Mouse (Mus musculus) right cerebral cortex, adult 2 months (tissue): ENCODE results near the gene Prr3.
"Not testable (repeated sequence)": the region's sequence is repeated elsewhere in the genome, so short reads cannot be mapped to it uniquely, and the experiment has no call there.

ENCODE experiments used
- DNase-seq, 2 experiments: peaks; one replicate each; pipeline ENCODE4 v3.0.0; 2021 to 2022; ENCODE audit warnings: low spot score in 2 of 2

The Prr3 gene

DNA sequence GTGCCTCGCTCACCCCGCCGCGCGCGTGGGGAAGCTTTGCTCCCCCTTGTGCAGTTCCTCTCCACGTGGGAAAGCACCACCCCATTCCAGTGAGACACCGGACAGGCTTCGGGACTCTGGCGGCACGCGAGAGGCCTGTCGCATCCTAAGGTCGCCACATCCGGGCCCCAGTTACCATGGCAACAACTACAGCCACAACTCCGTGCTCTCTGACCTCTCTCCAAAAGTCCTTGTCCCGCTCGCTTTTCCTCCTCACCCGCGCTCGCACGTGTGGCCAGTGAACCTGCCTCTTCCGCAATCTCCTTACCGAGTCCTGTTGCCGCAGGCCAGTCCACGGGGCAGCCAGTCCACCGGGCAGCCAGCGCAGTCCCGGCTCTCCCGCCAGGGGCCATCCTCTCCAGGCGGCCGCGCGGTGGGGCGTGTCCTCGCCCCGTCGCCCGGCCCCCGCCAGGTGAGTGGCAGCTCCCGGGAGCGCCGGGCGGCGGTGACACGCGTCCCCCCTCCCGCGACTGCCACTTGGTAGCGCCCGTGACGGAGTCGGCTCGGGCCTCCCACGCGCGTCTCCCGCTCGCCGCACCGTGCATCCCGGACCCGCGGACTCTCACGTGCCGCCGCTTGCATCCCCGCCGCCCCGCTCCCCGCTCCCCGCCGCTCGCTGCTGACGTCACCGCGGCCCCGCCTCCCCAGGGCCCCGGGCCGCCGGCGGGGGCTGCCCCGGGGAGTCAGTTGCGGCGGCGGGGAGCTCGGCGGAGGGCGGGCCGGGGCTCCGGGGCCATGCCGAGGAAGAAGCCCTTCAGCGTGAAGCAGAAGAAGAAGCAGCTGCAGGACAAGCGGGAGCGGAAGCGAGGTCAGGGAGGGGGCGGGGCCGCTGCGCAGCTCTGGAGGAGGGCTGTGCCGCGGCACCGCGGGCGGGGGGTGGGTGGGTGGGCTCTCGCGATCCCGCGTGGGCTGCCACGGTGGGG is at the start of gene Prr3, which contains the start of gene Gnl1:
Prr3 (minus strand) TSS at position 836 of the 962 bp plus-strand sequence.
Gnl1 (plus strand) TSS at position 451 of the 962 bp plus-strand sequence.
- peak; percentile 90 to 96 for DNase-seq

DNA sequence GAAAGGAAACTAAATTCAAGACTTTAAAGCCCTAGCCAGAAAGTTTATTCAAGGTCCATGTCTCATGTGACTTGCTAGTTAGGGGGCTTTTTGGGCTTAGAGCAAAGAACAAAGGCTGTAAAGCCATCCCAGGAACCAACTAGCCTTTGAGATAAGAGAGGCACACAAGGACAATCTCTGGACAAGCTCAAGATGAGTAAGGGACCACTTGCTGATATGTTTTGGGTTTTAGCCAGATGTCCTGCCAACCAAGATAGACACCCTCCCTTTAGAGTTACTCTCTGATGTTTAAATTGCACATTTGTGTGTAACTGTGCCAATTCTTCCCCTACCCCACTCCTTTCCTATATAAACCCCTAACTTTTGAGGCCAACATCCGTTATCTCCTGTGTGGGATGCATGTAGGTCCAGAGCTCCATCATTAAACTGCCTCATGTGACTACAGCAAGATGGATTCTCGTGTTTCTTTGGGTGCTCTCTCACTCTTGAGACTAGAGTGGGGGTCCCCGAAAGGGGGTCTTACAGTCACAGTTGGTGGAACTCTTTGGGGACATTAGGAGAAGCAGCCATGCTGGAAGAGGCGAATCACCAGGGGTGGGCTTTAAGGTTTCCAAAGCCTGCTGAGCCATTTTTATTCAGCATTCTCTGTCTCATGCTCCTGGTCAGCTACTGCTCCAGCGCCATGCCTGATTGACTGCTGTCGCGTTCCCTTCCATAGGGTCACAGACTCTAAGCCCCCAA is 49.0 kb upstream of the Prr3 start:
- DNase-seq = no peak

DNA sequence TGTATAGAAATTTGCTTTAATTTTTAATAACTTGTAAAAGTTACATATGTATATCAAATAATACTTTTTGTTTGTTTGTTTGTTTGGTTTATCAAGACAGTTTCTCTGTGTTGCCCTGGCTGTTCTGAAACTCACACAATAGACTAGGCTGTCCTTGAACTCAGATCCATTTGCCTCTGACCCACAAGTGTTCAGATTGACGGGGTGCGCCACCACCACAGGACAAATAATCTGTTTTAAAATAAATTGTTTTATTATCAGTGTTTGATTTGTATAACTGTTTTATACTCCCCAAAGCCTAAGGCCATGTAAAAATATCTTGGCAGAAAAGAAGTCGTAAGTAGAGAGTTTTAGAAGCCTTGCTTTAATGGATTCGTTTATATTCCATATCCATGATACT is 47.6 kb upstream of the Prr3 start:
- DNase-seq = no peak

DNA sequence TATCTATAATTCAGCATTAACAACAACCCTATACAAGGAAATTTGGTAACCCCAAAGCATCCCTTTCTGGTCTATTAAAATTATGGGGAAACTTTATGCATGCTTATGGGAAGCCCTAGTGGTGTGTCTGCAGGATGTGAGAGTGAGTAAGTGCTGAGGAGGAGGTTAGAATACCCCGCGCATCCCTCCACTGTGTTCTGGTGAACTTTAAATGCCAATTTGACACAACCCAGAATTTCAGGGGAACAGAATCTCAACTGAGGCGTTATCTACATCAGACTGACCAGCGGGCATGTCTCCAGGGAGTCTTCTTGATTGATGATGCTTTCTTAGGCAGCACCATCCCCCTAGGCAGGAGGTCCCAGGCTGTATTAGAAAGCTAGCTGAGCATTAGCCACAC is 45.9 kb upstream of the Prr3 start:
- DNase-seq = no peak

DNA sequence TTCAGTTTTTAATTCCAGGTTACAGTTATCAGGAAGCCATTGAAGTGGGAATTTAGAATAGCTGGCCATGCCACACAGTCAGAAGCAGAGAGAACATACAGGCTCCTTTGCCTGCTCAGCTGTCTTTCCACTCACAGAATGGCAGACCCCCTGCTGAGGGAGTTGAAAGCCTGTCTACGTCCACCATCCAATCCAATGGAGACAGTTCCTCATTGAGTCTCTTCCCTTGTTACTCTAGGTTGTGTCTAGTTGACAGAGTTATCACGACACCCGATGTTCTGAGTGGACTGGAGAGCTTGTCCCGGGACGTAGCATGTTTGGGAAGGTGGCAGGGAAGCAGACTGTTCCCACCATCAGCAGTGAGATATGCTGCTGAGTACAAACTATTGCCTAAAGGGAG is 45.2 kb upstream of the Prr3 start:
- DNase-seq = no peak

DNA sequence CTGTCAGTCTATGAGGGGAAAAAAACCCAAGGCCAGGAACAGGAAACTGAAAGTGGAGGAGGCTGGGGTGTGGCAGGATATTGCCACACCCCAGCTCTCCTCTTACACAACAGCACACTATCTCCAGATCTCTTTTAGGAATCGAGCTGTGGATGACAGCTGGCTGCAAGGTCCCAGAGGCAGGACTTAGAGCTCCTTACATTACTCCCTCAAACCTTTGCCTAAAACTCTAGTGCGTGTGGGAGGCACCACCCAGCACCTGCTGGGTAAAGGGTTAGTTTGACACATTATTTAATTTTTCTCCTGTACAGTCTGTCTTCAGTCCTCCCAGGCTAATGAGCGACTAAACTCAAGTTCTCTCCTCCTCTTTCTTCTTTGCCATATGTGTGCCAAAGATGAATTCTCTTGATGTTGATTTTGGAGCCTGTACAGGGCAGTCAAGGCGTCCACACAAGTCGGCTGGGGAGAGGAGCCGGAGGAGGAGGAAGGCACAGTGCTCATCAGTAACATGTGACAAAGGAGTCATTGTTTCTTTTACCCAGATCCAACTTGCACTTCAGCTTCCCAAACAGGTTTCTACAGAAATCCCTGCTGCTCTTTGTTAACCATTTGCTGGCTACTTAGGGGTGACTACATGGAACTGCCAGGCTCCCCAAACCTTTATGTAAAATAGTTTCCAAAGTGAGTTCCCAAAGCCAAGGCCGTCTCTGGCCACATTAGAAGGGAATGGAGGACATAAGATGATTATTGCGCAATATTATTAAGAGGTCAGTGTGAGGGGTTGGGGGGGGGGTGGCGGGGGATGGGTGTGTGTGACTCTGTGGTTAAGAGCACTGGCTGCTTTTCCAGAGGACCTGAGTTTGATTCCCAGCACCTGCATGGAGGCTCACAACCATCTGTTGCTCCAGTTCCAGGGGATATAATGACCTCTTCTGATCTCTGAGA is 43.9 kb upstream of the Prr3 start:
- DNase-seq = peak in 1 of 2 experiments; percentile 35

DNA sequence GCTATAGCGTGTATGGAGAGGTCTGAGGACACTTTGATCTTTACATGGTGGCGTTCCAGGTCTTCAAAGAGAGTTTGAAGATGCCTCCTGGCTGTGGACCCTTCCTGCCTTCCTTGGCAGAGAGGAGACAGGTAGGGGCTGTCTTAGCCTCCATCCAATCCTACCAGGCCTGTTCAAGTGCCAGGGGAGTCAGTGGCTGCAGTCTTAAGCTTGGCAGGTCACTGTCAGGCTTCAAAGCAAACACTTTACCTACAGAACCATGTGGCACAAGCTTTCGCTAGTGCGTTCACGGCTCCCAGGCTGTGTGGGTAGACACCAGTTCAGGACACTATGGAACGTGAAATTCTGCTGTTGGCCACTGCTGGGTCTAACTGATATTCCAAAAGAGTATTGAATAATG is 42.9 kb upstream of the Prr3 start:
- no peak for DNase-seq

DNA sequence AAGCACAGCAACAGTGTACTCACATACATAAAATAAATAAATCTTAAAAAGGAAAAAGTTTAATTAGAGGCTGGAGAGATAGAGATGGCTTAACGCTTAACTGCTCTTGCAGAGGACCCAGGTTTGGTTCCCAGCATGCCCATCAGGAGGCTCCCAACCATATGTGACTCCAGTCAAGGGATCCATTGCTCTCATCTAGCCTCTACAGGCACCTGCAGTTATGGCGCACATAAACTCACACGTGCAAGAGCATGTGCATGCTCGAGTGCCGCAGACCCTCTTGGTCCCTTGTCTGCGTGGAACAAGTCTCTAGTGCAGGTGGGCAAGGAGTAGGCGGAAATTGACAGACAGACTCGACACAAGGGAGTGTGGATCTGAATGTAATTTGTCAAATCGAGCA is 42.1 kb upstream of the Prr3 start:
- no peak for DNase-seq

DNA sequence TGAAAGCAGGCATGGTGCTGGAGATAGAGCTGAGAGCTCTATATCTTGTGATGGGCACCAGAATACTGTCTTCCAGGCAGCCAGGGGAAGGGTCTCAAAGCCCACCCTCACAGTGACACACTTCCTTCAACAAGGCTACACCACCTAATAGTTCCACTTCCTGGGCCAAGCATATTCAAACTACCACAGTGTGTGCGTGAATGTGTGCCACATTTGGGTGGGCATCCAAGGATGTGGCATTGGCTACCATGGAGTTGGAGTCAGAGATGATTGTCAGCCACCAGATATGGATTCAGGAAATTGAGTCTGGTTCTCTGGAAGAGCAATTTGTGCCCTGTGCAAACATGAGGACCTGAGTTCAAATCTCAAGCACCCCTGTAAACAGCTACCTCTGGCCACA is 41.3 kb upstream of the Prr3 start:
- no peak for DNase-seq

DNA sequence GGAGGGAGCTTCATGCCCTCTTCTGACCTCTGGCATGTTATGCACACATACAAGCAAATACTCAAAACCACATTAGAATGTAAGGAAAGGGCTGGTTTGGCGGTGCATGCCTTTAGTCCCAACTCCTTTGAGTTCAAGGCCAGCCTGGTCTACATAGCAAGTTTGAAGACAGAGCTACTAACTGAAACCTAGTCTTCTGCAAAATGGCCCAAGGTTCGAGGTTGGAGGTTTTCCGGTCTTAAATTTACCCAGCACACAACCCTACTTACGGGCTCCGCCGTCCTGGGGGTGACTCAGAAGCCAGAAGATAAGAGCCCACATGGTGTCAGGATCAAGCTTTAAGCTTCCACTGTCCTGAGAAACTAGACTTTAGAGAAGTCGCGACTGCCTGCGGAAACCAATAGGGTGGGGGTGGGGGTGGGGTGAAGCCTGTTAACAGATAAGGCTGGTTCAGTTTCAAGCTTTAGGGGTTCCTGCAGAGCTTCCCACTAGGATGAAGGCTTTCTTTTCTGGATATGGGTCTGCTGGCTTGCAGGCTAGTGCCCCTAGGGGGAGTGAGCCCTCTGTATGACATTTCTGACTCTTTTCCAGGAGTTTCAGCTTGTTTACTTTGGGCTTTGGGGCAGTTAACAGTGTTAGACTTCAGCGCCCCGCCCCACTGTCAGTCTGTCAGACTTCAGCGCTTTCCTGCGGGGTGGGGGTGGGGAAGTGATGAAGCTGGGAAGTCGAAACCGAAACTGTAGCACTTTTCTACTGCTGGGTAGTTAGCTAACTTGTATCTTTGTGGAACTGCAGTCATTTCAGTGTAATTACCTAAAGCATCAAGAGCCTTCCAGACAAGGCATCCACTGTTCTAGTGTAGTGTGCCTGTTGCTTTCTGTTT is 40.4 kb upstream of the Prr3 start, which contains the start of gene H2-T24:
H2-T24 (minus strand) TSS at position 370 of the 883 bp plus-strand sequence.
- peak in 1 of 2 experiments; percentile 51 for DNase-seq

DNA sequence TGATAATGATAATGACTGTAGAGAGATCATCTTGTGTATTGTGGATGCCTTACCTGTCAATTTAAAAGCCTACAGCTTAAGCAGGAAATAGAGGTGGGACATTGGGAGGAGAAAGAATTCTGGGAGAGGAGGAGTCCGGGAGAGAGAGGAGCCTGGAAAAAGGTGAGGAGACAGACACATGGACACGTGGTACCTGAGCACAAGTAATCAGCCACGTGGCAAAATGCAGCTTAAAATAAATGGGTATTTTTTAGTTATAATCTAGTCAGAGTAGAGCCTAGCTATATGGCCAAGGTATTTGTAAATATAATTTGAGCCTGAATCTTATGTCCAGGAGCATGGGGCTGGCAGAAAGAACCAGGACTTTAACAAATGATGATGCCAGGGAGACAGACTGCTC is 39.5 kb upstream of the Prr3 start:
- DNase-seq = no peak

DNA sequence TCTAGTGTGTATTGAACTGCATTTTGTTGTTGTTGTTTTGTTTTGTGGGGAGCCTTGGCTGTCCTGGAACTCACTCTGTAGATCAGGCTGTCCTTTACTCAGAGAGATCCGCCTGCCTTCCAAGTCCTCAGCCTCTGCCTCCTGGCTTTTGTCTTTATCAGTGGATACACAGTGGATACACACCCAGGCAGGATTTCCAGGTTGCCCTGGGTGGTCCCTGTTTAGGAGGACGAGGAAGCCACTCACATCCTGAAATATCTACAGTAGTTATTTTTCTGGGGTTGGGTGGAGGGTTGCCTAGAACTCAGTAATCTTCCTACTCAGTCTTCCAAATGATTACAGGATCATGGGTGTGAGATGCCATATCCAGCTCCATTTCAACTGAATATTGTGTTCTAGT is 38.9 kb upstream of the Prr3 start:
- DNase-seq = no peak

DNA sequence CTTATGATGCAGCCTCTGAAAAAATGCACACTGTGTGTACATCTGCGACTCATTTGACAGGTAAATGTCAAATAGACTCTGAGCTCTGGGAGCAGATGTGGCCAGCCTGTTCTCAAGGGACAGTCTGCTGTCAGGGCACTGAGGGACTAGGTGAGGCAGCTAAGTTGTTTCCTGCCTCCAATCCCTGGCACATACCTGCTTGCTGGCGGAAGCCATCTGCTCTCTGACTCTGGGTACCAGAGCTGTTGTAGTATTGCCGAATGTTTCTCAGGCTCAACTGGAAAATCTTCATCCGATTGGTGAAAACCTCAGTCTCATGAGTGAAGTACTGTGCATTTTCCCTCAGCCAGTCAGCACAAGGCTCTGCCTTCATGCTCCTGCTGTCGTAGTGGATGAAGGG is 37.0 kb upstream of the Prr3 start:
- DNase-seq = no peak

DNA sequence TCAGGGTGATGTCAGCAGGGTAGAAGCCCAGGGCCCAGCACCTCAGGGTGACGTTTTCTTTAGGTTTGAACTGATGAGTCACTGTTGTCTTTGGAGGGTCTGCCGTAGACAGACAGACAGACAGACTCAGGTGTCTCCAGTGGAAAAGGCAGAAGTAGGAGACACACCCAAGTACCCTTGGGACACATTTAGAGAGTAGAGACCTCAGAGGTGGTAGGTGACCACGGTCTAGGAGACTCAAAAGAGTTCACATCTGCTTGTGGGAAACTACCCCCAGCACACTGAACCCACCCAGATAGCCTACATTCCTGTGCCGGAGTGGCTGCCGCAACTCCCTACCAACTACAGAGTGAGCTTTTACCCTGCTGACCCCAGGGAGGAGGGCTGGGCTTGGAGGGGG is 34.9 kb upstream of the Prr3 start:
- DNase-seq = no peak

DNA sequence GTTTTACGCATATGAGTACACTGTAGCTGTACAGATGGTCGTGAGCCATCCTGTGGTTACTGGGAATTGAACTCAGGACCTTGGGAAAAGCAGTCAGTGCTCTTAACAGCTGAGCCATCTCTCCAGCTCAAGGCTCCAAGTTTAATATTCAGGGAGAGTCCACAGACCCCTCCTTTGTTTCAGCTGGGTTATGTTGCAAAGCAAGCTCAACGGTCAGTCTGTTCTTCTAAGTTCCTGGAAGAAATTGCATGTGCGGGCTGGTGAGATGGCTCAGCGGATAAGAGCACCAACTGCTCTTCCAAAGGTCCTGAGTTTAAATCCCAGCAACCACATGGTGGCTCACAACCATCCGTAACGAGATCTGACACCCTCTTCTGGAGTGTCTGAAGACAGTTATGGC is 24.4 kb upstream of the Prr3 start:
- not testable (repeated sequence) for DNase-seq

DNA sequence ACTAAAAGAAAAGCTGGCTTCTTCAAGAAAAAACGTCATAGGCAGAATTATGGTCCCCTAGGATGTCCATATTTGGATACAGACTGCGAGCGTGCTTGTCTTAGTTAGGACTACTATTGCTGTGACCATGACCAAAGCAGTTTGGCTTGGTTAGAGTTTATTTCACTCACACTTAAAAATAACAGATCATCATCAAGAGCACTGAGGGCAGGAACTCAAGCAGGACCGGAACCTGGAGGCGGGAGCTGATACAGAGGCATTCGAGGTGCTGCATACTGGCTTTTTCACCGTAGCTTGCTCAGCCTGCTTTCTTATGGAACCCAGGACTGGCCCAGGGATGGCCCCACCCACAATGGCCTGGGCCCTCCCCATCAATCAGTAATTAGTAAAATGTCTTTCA is 23.3 kb upstream of the Prr3 start:
- no peak for DNase-seq

DNA sequence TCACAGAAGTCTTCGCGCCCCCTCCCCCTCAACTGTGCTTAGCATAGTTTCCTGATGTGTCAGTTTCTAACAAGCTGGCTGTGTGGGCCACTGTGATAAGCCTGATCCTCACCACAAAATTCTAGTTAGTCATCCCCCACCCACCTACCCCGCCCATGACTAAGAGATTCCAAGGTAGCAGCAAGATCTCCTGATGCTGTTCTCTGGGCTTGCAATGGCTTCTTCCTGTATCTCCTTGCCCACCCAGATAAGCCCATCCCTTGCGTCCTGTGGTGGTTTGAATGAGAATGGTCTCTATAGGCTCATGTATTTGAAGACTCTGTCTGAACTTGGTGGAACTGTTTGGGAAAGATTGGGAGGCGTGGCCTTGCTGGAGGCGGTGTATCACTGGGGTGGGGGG is 21.9 kb upstream of the Prr3 start:
- peak; percentile 45 to 57 for DNase-seq

DNA sequence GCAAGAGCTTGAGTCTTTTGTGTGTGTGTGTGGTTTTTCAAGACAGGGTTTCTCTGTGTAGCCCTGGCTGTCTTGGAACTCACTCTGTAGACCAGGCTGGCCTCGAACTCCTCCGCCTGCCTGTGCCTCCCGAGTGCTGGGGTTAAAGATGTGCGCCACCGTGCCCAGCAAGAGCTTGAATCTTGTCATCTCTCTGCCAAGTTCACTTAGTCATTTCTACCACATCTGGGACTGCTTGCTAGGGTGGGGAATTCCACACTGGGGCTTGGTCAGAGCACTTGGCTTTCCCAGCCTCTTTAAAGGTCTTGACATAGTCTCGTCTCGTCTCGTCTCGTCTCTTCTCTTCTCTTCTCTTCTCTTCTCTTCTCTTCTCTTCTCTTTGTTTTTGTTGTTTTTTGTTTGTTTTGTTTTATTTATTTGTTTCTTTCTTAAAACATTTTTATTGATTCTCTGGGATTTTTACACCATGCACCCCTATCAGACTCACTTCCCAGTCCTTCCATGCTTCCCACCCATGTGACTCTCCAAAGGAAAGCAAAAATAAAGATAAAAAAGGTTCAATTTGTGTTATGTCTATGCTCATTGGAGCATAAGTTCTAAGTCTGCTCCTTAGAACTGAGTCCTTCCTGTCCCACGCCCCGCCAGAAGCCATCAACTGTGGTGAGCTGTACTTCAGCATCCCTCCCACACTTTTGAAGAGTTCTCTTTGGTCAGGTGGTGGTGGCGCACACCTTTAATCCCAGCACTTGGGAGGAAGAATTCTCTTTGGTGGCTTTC is 21.3 kb upstream of the Prr3 start:
- no peak for DNase-seq

DNA sequence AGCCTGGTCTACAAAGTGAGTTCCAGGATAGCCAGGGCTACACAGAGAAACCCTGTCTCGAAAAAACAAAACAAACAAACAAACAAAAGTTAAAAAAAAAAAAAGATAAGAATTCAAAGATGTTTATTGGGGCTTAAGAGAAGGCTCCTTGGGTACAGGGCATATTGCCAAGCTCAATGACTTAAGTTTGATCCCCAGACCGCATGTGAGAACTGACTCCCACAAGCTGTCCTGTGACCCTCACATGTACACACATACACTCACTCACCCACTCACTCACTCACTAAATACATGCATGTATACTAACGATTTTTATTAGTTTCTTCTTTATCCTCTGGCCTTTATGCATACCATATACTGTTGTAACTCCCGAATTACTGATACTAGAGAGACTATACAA is 20.3 kb upstream of the Prr3 start:
- no peak for DNase-seq

DNA sequence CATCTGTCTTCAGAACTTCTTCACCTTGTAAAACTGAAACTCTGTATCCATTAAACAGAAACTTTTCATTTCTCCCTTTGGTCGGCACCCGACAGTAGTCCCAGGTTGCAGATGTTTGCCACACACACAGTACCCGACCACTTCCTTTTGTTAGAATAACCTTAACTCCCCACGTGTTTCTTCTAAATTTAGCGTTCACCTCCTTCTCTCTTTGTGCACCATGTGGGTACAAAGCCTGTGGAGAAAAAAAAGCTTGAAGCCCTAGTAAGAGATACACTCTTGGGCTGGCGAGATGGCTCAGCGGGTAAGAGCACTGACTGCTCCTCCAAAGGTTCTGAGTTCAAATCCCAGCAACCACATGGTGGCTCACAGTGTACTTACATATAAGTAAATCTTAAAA is 19.3 kb upstream of the Prr3 start:
- no peak for DNase-seq
